Mouse (Mus musculus) liver, embryonic 11.5 days (tissue): ENCODE measurements around the gene Slx4. TPM values are rescaled to one million over a fixed set of nuclear protein-coding genes. Genes with fewer than 3 reads are reported as not detected.
"Not testable (repeated sequence)": the region's sequence is repeated elsewhere in the genome, so short reads cannot be mapped to it uniquely, and the experiment has no call there.

Experiments
- ATAC-seq: fragments of 200-750 bp; cut with Nextera tagmentation; replicated peaks from 2 replicates; pipeline ENCODE4 v1.8.0; 2017; ENCODE audit warnings: moderate number of reproducible peaks, mild to moderate bottlenecking, moderate TSS enrichment, moderate library complexity; ENCODE audit not compliant: low FRiP score
- DNase-seq: peaks from one replicate; pipeline ENCODE4 v3.0.0-alpha.2; 2017; ENCODE audit warnings: low spot score
- H3K27ac ChIP-seq: fragments of 300-500 bp; sonication (generic); 2 replicates; pipeline ENCODE4 v1.5.1; 2014; ENCODE audit warnings: mild to moderate bottlenecking, low read depth, low read length, control low read depth
- H3K27me3 ChIP-seq: fragments of 300-500 bp; sonication (generic); replicated peaks from 2 replicates; pipeline ENCODE4 v1.6.1; 2014; ENCODE audit warnings: low read length, mixed read lengths; ENCODE audit not compliant: control insufficient read depth, insufficient read depth
- H3K36me3 ChIP-seq: fragments of 300-500 bp; sonication (generic); 2 replicates; pipeline ENCODE4 v1.6.1; 2014; ENCODE audit warnings: mild to moderate bottlenecking, low read length, moderate library complexity, mixed read lengths; ENCODE audit not compliant: control insufficient read depth, insufficient read depth
- H3K4me1 ChIP-seq: fragments of 300-500 bp; sonication (generic); replicated peaks from 2 replicates; pipeline ENCODE4 v1.6.1; 2014; ENCODE audit warnings: low read length, mixed read lengths; ENCODE audit not compliant: control insufficient read depth, insufficient read depth
- H3K4me2 ChIP-seq: fragments of 300-500 bp; sonication (generic); 2 replicates; pipeline ENCODE4 v1.6.1; 2014; ENCODE audit warnings: mild to moderate bottlenecking, control low read depth, moderate library complexity
- H3K4me3 ChIP-seq: fragments of 300-500 bp; sonication (generic); 2 replicates; pipeline ENCODE4 v1.5.1; 2014; ENCODE audit warnings: low read depth, low read length, control low read depth
- H3K9ac ChIP-seq: fragments of 300-500 bp; sonication (generic); 2 replicates; pipeline ENCODE4 v1.6.1; 2014; ENCODE audit warnings: low read depth, low read length, control low read depth
- H3K9me3 ChIP-seq: fragments of 300-500 bp; sonication (generic); 2 replicates; pipeline ENCODE4 v1.6.1; 2016; ENCODE audit warnings: low read length, inconsistent platforms, mixed read lengths; ENCODE audit not compliant: control insufficient read depth
- WGBS: fragments of 180-500 bp; shearing (Covaris S2); extraction: QIAGEN DNeasy Blood & Tissue Kit; methylation state at CpG from one replicate; pipeline ENCODE4 v1.1.7; 2014; 5-methylcytosine and 5-hydroxymethylcytosine counted together
- polyA plus RNA-seq: library from polyadenylated mRNA; unstranded; fragments of >200 nt; fragmentation: Nextera tagmentation; extraction: Ambion mirVana; gene quantifications from 2 replicates; pipeline ENCODE4 v1.2.1, GENCODE M21; 2014

The Slx4 gene
- polyA plus RNA-seq, 1 experiment from 2014 or later, result 21.3 TPM

DNA sequence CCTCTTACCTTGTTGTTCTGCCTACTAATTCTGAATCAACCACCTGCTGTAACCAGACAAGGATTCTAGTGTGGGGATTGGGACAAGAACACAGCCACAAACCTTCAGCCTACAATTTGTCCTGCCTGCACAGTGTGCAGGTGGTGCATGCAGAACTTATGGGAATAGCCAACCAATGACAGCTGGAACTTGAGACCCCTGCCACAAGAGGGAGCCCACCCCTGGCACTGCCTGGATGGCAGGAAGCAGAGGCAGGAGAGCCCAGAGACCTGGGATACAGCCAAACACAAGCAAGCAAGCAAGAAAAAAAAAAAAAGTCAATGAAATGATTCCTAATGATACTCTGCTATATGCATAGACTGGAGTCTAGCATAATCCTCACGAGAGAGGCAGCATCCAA, 17.7 kb upstream of the Slx4 start:
- H3K36me3 ChIP-seq, result no peaks in the 10 kb centered on the region
- H3K27ac ChIP-seq, result no peak overlapping the region
- 72% methylated on average over 1 of the region's 1 CpGs for WGBS
- ATAC-seq (no peak), DNase-seq (no peak)
- no peaks in the 10 kb centered on the region for H3K4me1 ChIP-seq
- no peak overlapping the region for H3K4me3 ChIP-seq
- H3K9me3 ChIP-seq, result no peaks in the 10 kb centered on the region
- no peak overlapping the region for H3K4me2 ChIP-seq
- H3K27me3 ChIP-seq, result no peaks in the 10 kb centered on the region
- no peak overlapping the region for H3K9ac ChIP-seq

- not testable (repeated sequence) for H3K36me3 ChIP-seq, H3K4me1 ChIP-seq, H3K9ac ChIP-seq, ATAC-seq, DNase-seq, H3K4me3 ChIP-seq, H3K27me3 ChIP-seq, H3K9me3 ChIP-seq, H3K4me2 ChIP-seq, H3K27ac ChIP-seq
- 80% methylated on average over 6 of the region's 6 CpGs for WGBS
Observed at GRCm38 (mm10) chr16:4017466-4017865, 13.9 kb upstream of the Slx4 start.

GRCm38 (mm10) chr16:4016786-4017185, 13.2 kb upstream of the Slx4 start:
- not testable (repeated sequence) for H3K9me3 ChIP-seq, ATAC-seq, H3K27ac ChIP-seq, H3K4me3 ChIP-seq, DNase-seq, H3K36me3 ChIP-seq, H3K9ac ChIP-seq, H3K27me3 ChIP-seq, H3K4me2 ChIP-seq, H3K4me1 ChIP-seq
- WGBS, result 62% methylated on average over 17 of the region's 17 CpGs

DNA sequence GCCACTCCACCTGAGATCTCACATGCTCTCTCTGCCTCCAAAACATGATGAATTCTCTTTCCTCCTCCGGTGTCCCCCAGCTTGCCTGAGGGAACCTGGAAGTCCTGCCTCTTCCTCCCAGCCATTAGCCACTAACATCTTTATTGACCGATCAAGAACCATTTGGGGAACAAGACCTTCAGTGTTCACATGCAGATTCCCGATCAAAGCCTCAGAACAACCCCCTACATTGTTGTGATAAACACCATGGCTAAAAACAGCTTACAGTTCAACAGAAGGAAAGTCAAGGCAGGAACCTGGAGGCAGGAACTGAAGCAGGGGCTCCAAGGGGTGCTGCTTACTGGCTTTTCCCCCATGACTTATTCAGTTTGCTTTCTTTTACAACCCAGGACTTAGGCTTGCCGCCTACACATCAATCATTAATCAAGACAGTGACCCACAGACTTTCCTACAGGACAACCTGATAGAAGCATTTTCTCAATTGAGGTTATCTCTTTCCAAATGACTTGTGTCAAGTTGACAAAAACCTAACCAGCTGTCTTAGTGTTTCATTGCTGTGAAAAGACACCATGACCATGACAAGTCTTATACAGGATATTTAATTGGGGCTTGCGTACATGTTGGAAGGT, 10.6 kb upstream of the Slx4 start:
- Histone ChIP-seq H3K4me3 (no peak overlapping the region), H3K27me3 (no peaks in the 10 kb centered on the region), H3K4me2 (no peak overlapping the region), H3K9me3 (no peaks in the 10 kb centered on the region), H3K4me1 (peaks cover 6% of the 10 kb centered on the region), H3K27ac (no peak overlapping the region), H3K36me3 (no peaks in the 10 kb centered on the region), H3K9ac (no peak overlapping the region)
- no peak for ATAC-seq
- no peak for DNase-seq
- WGBS, result 76% methylated on average over 5 of the region's 5 CpGs

GRCm38 (mm10) chr16:4012882-4013570, 9.5 kb upstream of the Slx4 start:
- Histone ChIP-seq H3K27me3 (no peaks in the 10 kb centered on the region), H3K4me3 (no peak overlapping the region), H3K4me1 (peaks cover 6% of the 10 kb centered on the region), H3K9me3 (no peaks in the 10 kb centered on the region), H3K9ac (0 out of 2 replicates have a peak overlapping the region, but pooled peaks have one; percentile 15), H3K27ac (peak overlapping the region; percentile 56), H3K4me2 (peak overlapping the region; percentile 28), H3K36me3 (no peaks in the 10 kb centered on the region)
- DNase-seq (no peak), ATAC-seq (peak; percentile 97)
- WGBS, result 44% methylated on average over 4 of the region's 4 CpGs

DNA sequence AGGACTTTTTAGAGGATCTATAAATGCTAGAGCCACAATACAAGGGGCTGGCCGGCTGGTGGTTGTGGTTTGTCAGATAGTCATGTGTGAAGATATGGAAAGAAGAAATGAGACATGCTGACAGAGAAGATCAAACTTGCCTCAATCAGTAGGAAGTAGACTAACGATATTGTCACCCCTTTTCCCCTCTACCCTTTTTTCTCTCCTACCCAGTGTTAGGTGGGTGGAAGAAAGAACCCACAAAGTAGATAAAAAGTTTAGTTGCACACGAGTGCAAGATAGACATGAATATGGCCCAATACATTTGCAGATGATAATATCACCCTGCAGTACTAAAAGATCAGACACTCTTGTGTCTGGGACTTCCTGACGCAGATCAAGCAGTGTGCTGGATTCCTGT, 15.2 kb downstream of the Slx4 start:
- Histone ChIP-seq H3K9me3 (no peaks in the 10 kb centered on the region), H3K4me3 (no peak overlapping the region)
- no peak for ATAC-seq

GRCm38 (mm10) chr16:3983146-3983700, 20.3 kb downstream of the Slx4 start:
- no peak overlapping the region for H3K4me2 ChIP-seq
- ATAC-seq (no peak), DNase-seq (no peak)
- H3K9me3 ChIP-seq, result no peaks in the 10 kb centered on the region
- peaks cover 73% of the 10 kb centered on the region for H3K36me3 ChIP-seq
- H3K27me3 ChIP-seq, result no peaks in the 10 kb centered on the region
- no peak overlapping the region for H3K9ac ChIP-seq
- H3K4me3 ChIP-seq, result no peak overlapping the region
- H3K4me1 ChIP-seq, result no peaks in the 10 kb centered on the region
- WGBS, result 83% methylated on average over 7 of the region's 7 CpGs
- H3K27ac ChIP-seq, result no peak overlapping the region

More for the DNA sequence above, 15.2 kb downstream of the Slx4 start:
- WGBS, result 75% methylated on average over 4 of the region's 4 CpGs
- Histone ChIP-seq H3K4me1 (no peaks in the 10 kb centered on the region), H3K27me3 (no peaks in the 10 kb centered on the region), H3K36me3 (peaks cover 80% of the 10 kb centered on the region), H3K27ac (no peak overlapping the region), H3K9ac (no peak overlapping the region), H3K4me2 (no peak overlapping the region)
- no peak for DNase-seq

DNA sequence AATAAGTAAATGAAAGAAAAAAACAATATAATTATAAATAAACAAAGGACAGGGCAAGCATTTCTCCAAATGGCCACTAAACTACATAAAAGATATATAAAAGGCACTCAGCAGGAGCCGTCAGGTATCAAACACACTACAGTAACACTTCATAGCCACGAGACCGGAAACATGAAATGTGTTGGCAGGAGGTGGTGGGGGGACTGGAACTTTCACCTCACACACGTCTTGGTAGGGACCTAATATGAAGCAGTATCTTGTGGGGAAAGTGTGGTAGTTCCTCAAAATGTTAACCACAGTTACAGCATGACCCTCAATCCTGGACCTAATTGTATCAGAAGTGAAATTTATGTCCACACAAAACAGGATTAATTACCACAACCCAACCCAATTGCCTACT, 21.4 kb downstream of the Slx4 start:
- H3K4me2 ChIP-seq, result no peak overlapping the region
- peaks cover 65% of the 10 kb centered on the region for H3K36me3 ChIP-seq
- ATAC-seq (no peak), DNase-seq (no peak)
- 79% methylated on average over 4 of the region's 4 CpGs for WGBS
- H3K9me3 ChIP-seq, result no peaks in the 10 kb centered on the region
- H3K4me3 ChIP-seq, result no peak overlapping the region
- no peaks in the 10 kb centered on the region for H3K27me3 ChIP-seq
- no peaks in the 10 kb centered on the region for H3K4me1 ChIP-seq
- H3K27ac ChIP-seq, result no peak overlapping the region
- no peak overlapping the region for H3K9ac ChIP-seq

GRCm38 (mm10) chr16:3976712-3977111, 26.9 kb downstream of the Slx4 start:
- DNase-seq (no peak), ATAC-seq (no peak; the same call in 1 of the 2 replicates)
- Histone ChIP-seq H3K27me3 (no peaks in the 10 kb centered on the region), H3K4me1 (peaks cover 12% of the 10 kb centered on the region; the same call in 1 of the 2 replicates), H3K27ac (no peak overlapping the region), H3K9ac (no peak overlapping the region), H3K9me3 (no peaks in the 10 kb centered on the region), H3K4me2 (no peak overlapping the region), H3K4me3 (no peak overlapping the region), H3K36me3 (peaks cover 27% of the 10 kb centered on the region)
- 24% methylated on average over 3 of the region's 3 CpGs for WGBS
